Mouse (Mus musculus) skeletal muscle tissue, postnatal 0 days (tissue): ENCODE results near the gene Fgf5. TPM values are rescaled to one million over a fixed set of nuclear protein-coding genes. Genes with fewer than 3 reads are reported as not detected.

Experiments used
- polyA plus RNA-seq: library from polyadenylated mRNA; unstranded; fragments of >200 nt; fragmentation: Nextera tagmentation; extraction: Ambion mirVana; gene quantifications from 2 replicates; pipeline ENCODE4 v1.2.1, GENCODE M21; 2015

Fgf5 gene
- 4.3 and 7.0 TPM in 2 replicates for polyA plus RNA-seq

GRCm38 (mm10) chr5:98253838-98254821 lies at the start of gene Fgf5:
Fgf5 (plus strand) TSS chr5:98254184.

Other genes with a start within 250 kb of the Fgf5 start
- 17.9 and 18.1 TPM in 2 replicates for gene Antxr2, start 223.1 kb upstream of the Fgf5 start, polyA plus RNA-seq
- 0.97 and 1.1 TPM in 2 replicates for gene Prdm8, start 87.0 kb upstream of the Fgf5 start, polyA plus RNA-seq
- 0.21 TPM in 1 of 2 replicates, not detected in the other for gene Cfap299, start 75.1 kb downstream of the Fgf5 start, polyA plus RNA-seq